Mouse (Mus musculus): ENCODE measurements around the gene Ermap.

Gene Ermap

GRCm38 (mm10) chr4:119183525-119183924 lies 6.3 kb downstream of the Ermap start:
- no peak for DNase-seq

DNA sequence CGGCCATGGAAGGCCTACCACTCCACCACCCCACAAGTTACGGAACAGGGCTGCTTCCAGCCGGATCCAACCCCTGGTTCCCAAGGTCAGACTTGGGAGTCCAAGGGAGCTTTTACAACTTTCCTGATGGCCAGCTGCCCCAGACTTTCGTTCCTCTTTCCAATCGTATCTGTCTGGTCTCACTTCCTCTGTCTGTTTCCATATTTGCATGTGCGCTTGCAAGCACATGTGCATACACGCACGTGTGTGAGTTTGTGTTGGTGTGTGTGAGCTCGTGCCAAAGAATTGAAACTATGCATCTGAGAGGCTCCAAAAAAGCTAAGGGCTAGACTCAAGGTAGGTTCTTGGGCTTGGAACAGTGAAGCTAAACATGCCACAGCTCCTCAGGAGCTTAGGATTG lies 8.4 kb downstream of the Ermap start:
- DNase-seq: no peak

GRCm38 (mm10) chr4:119180133-119180707 lies 9.6 kb downstream of the Ermap start:
- DNase-seq: no peak

DNA sequence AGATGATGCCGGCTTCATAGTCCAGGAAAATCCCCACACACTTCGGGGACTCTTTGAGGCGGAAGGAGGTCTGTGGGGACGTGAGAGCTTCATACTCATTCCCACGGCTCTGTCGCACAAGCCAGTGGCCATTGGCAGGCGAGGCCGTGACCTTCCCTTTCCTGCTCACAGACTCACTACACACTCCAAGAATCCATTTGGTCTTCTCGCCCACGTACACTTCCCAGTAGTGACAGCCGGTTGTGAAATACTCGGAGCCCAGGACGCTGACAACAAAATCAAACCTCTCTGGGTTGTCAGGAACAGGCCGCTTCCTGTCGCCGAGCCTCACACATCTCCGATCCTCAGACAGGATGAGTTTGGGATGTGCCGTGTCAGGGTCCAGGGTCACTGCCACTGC lies 11.5 kb downstream of the Ermap start:
- DNase-seq: no peak

GRCm38 (mm10) chr4:119177702-119178101 lies 12.1 kb downstream of the Ermap start:
- no peak for DNase-seq

DNA sequence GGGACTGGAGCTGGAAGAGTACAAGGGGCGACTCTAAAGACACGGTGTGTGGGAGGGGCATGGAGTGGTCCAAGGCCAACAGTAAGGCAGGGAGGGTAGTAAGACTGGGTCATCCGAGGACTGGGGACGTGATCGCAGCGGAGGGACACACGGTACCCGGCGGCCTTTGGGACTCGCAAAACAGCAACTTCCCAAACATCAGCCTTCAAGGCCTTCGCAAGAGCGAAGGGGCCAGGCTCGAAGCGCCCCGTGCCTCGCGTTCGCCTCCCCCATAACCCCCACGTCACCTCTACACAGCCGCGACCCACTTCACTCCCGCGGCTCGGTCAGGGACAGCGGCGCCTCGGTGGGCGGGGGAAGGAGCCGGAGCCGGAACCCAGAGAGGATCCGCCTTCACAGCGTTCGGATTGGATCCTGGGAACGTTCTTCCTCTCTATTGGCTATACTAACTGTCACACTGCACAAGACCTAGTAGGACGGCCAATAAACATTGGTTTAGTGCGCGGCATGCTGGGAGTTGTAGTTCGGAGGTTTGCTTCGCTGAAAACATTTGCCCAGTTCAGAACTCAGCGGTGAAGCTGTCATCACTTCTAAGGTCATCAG lies 15.9 kb downstream of the Ermap start, which contains the start of gene Zfp691:
TSS of gene Zfp691 (minus strand) at position 345 of the 603 bp plus-strand sequence.
- peak; percentile 96 to 98 for DNase-seq

GRCm38 (mm10) chr4:119172919-119173650 lies 16.7 kb downstream of the Ermap start:
- DNase-seq: no peak

DNA sequence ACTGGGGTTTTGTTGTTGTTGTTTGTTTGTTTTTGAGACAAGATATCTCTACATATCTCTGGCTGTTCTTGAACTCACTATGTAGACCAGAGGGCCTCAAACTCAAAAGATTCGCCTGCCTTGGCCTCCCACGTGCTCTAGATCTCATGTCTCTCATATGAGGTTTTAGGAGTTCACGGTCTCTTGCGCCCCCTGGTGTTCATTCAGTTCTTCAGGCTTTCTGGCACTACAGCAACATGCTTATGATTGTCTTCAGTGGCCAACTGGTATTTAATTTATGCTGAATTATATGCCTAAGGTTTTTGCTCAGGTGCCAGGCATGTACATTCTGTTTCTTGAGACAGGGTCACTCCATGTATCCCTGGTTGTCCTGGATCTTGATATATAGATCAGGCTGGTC lies 22.1 kb downstream of the Ermap start:
- DNase-seq: peak; percentile 80 to 89

DNA sequence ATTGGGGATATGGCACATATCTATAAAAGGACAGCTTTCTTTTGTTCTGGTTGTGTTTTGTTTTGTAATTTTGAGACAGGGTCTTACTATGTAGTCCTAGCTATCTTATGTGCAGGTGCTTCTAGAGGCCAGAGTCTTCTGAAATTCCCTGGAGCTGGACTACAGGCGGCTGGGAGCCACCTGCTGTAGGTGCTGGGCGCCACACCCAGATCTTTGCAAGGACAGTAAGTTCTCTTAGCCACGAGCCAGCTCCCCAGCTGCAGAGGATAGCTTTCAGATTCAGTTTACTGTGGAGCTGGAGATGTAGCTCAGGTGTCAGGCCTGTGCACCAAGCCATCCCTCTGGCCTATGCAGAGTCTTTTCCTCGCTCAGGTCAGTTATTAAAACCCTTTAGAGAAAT lies 22.7 kb downstream of the Ermap start:
- DNase-seq: no peak

DNA sequence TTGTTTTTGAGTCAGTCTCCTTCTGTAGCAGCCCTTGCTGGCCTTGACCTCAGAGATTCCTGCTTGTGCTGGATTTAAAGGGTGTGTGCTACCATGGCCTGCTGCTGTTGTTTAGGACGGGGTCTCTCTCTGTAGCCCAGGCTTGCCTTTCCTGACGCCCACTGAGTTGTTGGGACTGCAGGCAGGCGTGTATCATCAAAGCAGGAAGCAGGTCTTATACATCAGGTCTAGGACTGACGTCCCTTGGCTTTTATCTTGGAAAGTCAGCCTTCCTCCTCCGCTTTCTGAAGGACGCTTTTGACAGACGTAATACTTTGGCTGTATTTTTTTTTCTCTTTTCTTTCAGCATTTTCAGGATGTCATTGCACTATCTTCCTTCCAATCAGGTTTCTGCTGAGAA lies 23.9 kb downstream of the Ermap start:
- no peak for DNase-seq

DNA sequence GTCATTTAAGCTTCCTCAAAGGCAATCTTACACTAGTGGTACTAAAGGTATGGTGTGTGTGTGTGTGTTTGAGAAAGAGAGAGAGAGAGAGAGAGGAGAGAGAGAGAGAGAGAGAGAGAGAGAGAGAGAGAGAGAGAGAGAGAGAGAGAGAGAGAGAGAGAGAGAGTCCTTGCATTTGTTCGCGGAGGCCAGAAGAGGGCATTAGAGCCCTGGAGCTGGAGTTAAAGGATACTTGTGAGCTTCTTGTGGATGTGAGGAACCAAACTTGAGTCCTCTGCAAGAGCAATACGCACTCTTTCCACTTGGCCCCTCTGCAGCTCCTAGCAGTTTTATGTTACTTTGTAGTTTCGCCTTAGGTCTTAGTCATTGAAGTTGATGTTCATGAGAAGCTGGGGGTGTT lies 26.8 kb downstream of the Ermap start:
- no peak for DNase-seq

DNA sequence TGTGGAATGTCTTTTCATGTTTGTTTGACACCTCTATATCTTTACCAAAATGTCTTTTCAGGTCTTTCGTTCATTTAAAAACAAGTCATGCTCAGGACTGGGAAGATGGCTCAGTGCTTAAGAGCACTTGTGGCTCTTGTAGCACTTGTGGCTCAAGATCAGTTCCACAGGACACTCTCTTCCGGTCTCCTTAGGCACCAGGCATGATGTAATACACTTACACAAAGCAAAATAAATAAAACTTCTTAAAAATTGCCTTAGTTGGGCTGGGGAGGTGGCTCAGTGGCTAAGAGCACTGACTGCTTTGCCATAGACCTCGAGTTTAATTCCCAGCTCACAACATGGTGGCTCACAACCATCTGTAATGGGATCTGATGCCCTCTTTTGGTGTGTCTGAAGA lies 28.5 kb downstream of the Ermap start:
- DNase-seq: no peak

GRCm38 (mm10) chr4:119157891-119158290 lies 31.9 kb downstream of the Ermap start:
- no peak for DNase-seq

- peak; percentile 41 to 77 for DNase-seq
Measured at GRCm38 (mm10) chr4:119157186-119157585, 32.6 kb downstream of the Ermap start.

GRCm38 (mm10) chr4:119148741-119149140 lies 41.1 kb downstream of the Ermap start:
- no peak for DNase-seq

GRCm38 (mm10) chr4:119147347-119147746 lies 42.5 kb downstream of the Ermap start:
- no peak for DNase-seq

DNA sequence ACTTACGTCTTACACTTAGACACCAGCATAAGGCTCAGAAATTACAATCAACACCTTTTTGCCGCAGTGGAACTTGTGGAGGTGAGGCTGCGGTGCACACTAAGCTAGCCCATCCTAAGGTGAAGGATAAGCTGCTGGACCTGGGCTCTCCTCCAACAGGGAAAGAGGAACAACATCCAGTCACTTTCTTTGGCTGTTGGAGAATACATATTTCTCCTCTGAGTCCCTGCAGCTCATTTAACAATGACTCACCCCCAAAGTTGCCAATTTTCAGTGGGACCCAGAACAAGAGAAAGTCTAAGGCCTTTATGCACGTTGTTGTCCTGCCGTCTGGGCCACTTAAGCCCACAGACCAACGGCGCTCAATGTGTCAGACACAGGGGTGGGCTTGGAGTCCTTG lies 43.0 kb downstream of the Ermap start:
- DNase-seq: no peak

- DNase-seq: peak; percentile 32 to 63
Measured at GRCm38 (mm10) chr4:119142230-119142871, 47.5 kb downstream of the Ermap start.

DNA sequence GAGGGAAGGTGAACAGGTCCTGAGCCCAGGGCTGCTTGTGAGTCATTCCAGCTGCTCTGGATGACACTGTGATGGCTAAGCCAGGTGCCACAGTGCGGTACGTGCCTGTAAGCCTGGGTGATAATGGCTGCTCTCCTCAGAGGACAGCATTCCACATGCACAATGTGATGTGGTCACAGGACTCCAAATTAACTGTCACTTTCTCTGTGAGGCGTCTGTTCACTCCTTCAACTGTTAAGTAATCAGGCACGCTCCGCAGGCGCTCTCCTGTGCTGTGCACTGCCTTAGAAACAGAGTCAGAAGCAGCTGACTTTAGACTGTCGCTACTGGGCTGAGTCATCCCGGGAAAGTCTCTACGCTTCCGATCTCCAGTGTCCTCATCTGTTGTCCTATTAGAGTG lies 48.6 kb downstream of the Ermap start:
- no peak for DNase-seq

GRCm38 (mm10) chr4:119140126-119140525 lies 49.7 kb downstream of the Ermap start:
- DNase-seq: peak in 1 of 2 experiments; percentile 62

DNA sequence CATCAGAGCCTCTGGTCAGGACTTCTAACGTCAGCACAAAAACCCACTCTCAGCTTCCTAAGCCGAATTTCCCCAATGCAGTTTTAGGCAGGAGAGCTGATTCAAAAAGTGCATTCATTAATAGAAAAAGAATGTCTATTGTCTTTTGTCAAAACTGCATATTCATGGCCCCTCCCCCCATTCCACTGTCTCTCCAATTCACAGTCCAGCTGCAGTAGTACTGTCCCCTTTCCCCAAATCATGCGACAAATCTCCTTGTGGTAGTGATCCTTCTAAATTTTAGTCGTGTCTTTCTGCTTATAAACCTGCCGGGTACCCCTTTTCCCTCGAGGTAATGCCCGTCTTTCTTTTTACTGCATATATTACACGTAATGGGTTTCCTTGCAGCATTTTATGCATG lies 51.0 kb downstream of the Ermap start:
- DNase-seq: no peak

- DNase-seq: peak; percentile 79 to 81
Measured at GRCm38 (mm10) chr4:119138171-119138570, 51.6 kb downstream of the Ermap start.

DNA sequence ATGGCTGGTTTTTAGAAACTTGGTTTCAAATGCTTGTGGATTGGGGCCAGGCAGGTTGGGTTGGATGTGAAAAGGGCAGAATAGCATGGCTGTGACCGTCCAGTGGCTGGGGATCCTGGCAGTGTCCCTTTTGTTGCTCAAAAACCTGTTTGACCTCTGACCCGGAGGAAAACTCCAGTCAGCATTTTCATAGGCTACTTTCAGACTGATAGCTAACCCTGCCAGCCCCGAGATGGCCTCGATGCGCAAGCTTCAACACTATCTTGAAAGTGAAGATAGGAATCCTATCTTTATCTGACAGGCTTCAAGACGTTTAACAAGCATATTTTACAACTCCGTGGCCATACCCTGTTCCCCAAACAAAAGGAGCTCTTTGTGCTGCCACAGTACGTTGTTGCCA lies 52.5 kb downstream of the Ermap start:
- DNase-seq: no peak

GRCm38 (mm10) chr4:119133860-119134259 lies 56.0 kb downstream of the Ermap start:
- no peak for DNase-seq

All from kidney, adult 8-10 months (tissue).